Mouse (Mus musculus): ENCODE measurements at regions not wholly inside any gene's neighbourhood (a gene's known extent, or its start where the extent isn't known, plus 50 kb on each side); places are given as distances from the start of the nearest gene placed in this dataset.

DNA sequence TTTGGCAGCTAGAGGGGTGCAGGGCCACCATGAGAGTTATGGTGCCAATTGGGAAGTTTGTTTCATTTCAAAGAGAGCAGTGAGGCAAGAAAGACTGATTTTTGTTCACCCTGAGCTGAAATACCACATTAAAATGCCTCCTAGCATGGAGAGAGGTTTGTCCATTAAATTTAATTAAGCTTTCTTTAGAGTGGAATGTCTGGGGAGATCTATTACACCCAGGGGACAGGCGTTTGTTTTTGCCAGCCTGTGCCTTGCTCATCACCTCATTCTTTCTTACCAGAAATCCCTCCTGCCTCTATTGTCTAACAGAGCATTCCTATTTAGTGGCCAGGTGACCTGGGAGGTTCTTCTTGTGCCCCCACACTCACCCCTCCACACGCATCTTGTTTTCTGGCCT is 55.2 kb upstream of the Rcn1 start:
- DNase-seq (ENCODE audit: low spot score), result no peak

DNA sequence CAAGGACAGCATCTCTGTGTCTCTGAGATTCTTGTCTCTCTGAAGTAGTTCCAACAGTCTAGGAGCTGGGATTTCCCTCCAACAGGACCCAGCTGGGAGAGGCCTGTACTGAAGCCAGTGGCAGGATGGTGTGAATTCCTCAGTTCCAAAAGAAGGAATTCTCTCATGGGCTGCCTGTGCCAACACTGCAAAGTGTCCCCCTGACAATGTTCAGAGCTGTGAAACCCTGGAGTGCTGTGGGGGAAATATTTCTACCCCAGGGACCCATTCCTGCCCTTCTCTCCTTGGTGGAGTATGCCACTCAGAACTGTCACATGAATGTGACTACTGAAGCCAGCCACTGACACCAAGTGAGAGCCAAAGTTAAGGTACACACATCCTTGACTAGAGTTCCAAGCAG is 55.7 kb upstream of the Rcn1 start:
- DNase-seq (ENCODE audit: low spot score), result no peak

DNA sequence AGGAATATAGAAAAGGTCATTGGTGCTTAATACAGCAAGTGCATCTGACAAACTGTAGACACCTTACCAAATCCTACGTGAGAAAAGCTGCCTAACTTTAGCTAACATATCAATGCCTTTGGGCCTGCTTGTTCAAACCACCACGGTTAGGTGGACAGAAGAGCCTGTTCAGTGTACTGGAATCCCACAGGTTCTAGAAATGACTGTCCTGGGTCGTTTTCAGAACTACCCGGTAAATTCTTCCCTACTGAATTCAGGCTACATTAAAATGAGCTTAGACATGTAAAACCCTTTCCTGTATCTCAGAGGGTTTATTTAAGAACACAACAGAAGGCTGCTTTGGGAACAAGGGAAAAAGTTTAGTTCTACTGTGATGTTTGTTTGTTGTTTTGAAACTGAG is 59.5 kb upstream of the Rcn1 start:
- DNase-seq (ENCODE audit: low spot score), result no peak

DNA sequence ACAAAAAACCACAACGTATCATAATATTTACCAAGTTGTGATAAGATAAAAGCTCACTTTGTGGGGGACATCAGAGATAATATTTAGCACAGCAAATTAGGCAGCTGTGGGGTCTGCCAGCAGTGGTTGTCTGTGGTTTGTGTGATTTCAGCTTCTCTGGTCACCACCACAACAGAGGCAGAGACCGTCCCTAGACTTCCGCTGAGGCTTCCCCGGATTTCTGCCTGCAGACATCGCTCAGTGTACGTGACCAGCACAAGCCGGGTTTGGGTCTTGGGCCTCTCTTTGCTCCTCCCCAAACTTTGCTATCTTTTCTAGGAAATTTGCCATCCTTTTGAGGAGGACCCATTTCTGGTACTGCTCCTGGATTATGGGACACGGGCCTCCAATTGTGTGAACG is 60.4 kb upstream of the Rcn1 start:
- no peak for DNase-seq (ENCODE audit: low spot score)

DNA sequence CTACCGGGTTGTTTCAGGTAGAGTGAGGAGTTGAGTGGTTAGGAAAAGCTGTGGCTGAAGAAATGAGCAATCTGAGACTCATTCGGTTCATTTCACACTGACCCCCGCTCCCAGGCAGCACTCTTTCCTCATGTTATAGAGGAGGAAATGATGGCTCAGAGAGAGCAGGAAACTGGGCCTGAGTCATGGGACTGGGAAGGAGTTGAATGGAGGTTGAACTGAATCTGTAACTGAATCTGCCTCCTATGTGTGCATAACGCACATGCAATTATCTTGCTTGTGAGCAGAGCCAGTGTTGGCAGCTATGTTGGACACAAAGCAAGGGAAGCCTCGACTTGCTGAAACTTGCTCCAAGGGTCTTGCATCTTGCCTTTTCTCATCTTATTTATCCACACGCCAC is 66.5 kb upstream of the Rcn1 start:
- no peak for DNase-seq (ENCODE audit: low spot score)

DNA sequence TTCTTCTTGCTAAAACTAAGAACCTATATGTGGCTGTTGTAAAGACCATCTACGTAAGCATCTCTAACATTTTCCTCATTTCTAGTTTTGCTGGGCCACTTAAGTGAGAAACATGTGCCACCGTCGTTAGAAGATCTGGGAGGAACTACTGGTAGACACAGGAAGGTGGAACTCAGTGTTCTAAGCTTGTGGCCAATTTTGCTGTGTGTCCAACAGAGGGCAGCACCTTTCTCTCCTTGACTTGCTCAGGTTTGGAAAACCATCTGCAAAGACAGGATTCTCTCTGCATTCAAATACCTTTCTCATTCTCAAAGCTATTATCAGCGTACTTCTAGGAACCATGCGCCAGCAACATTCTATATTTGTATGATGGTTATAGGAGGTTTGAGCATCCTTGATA is 69.8 kb upstream of the Rcn1 start:
- DNase-seq (ENCODE audit: low spot score), result peak; percentile 59

DNA sequence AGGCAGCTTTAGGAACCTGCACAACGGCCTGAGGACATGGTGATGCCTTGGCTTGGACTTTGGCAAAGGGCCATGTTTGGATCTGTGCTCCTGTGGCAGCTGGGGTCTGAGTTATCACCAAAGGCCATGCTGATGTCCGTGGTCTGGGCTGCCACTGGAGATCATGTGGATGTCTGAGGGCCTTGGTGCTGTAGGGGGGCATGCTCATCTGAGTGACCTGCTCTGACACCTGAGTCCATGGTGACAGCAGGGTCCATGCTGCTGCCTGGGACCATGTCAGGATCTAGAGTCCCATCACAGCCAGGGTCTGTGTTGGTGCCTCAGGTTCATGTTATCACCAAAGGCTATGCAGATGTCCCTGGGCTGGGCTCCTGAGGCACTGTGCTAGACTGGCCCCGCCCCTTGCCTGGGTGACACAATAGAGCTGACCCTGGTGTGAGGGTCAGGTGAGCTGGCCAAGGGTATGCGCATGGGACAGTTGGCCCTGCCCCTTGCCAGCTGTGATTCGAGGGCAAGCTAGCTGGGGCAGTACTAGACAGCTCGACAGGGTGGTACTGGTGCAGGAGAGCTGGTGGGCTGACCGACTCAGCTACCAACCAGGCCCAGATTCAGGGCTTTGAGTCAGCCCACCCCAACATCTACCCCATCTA is 77.0 kb upstream of the Rcn1 start:
- no peak for DNase-seq (ENCODE audit: low spot score)

DNA sequence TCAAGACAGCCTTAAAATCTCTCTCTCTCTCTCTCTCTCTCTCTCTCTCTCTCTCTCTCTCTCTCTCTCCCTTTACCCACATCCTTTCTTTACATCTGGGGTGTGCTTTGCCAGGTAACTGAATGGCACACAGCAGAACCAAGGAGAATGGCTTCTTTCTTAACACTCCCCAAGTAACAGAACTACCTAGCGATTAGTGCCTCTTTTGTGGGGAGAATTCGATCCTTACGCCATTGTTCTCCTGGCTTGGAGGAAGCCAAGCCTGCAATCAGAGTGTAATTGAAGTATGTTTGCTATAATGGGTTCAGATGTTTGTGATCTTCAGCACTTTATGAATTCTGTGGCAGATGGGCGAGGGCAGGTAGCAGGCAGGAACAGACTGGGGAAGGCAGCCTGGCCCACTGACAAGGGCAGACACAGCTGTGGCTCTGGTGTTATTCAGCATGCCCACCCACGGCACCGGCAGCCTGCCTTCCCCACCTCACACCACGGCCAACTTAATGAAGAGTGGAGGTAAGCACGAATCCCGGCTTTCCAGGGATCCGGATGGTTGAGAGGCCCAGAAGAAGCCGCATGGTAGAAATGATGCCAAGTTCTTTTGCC is 83.0 kb upstream of the Rcn1 start:
- no peak for DNase-seq (ENCODE audit: low spot score)

DNA sequence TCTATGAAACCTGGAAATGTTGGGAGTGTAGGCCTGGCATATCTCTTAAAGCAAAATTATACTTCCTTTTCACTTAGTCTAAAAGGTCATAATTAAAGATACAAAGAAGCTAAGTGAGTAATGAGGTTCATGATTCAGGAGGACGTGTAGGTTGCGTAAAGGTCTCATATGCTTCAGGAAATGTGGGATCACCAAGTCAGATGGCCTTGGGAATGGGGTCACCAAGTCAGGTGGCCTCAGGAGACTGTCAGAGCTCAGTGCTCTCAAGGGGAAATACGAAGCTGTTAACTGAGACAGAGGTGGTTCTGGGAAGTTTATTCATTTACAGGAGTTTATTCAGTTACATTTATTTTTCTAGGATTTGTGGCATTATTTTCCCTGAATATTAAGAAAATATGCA is 85.4 kb upstream of the Rcn1 start:
- no peak for DNase-seq (ENCODE audit: low spot score)

DNA sequence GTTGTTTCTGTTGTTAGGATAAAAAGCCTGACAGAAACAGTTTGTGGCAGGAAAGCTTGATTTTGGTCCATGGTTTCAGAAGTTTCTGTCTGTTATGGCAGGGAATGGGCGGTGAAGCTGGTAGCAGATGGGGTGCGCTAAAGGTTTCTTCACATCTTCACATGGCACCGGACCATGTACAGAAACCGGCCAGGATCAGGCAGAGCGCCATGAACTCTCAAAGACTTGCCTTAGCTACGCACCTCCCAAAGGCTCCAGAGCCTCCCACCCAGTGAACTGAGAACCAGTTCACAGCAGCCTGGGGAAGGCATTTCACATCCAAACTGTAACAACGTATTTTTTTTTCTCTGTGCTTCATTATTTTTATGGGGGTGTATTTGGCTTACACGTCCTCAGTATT is 86.2 kb upstream of the Rcn1 start:
- no peak for DNase-seq (ENCODE audit: low spot score)

DNA sequence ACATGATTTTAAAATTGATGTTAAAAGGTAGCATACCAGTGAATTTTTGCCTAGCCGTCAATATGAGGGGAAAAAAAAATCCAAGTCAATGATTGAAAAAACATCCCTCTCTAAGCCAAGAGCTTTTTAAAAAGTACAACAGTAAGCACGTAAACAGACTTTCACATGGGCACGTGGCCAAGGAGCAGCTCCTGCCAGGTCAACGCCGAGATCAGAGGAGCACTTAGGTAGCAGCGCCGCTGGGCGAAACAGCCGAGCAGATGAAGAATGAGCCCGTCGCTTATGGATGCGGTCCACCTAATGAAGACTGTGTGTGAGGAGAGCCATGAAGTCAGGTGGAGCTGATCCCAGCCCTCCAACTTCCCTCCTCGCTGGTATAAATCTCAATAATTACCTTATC is 96.7 kb upstream of the Rcn1 start:
- DNase-seq (ENCODE audit: low spot score), result no peak

DNA sequence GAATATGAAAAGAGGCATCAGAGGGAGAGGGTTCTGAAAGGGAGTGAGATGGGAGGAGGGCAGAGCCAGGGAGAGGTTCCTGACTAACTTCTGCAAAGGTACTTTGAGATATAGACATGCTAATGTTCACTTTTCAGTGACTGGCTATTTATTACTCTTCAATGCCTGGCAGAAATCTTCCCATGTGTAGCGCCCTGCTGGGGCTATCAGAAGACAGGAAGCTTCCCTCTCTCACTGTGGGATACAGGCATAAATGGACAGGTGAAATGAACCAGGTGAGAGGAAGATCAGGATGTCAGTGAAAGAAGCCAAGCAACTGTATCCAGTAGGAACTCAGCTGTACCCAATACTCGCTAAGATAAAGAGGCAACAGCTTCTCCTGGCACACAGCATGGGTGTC is 105.1 kb upstream of the Rcn1 start:
- DNase-seq (ENCODE audit: low spot score), result no peak

DNA sequence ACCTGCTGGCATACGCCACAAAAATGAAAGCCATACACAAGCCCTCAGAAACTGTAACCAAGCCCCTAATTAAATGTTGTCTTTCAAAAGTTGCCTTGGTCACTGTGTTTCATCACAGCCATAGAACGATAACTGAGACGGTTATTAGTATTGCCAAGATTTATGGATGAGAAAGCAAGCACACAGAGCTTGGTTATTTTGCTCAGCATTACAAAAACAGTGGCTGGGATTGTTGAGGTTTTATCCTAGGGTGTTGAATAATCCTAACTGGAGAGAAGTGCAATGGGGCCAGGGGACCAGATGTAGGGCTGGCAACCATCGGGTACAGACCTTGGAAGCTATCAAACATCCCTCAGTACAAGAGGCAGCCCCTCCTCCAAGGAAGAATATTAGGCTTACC is 106.4 kb upstream of the Rcn1 start:
- no peak for DNase-seq (ENCODE audit: low spot score)

DNA sequence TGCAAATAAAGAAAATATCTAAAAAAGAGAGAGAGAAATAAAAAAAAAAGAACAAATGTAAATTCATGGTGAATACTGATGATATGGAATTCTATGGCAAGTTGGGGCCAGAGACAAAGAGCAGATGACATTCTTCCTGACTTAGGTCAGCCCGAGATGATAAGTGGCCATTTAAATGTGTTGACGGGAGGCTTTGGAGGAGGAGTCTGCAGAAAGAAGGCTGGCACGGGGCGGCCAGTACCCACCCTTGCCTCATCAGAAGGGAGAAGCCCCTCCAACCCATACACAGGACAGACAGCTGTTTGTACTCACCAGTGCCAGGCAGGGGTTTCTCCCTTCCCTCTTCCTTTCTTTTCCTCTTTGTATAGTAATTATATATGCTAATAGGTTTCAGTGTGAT is 108.0 kb upstream of the Rcn1 start:
- no peak for DNase-seq (ENCODE audit: low spot score)

DNA sequence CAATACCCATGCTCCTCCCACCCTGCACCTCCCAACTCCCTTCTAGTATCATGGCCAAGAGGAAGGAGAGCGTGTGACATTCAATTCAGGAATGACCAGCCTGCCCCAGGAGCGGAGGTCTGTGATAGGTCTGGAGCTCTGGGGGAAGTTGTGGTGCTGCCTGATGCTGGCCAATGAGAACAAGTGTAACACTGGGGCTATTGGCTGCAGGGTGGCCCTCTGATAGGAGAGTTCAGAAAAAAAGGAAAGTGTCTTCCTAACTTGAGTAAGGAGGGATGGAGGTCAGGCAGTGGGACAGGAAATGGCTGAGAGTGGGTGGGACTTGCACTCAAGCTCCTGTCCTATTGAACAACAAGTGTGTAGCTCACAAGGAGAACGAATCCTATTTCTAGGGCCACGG is 111.7 kb upstream of the Rcn1 start:
- DNase-seq (ENCODE audit: low spot score), result no peak

DNA sequence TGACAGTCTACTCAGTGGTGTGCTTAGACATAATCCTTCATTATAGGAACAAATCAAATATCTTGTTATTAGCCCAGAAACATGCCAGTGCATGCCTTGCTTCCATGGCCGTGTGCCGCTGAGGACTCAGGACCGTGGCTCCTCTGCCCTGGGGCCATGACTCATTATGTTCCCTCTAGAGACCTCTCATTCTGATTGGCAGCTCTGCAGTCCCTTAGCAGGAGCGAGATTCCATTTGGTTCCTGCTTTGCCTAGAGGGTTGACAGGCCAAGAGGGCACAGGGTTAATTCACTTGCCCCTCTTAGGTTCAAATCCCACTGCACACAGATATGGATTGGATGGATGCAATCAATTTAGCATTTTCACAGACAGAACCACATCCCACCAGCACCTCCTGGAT is 112.6 kb upstream of the Rcn1 start:
- DNase-seq (ENCODE audit: low spot score), result no peak

DNA sequence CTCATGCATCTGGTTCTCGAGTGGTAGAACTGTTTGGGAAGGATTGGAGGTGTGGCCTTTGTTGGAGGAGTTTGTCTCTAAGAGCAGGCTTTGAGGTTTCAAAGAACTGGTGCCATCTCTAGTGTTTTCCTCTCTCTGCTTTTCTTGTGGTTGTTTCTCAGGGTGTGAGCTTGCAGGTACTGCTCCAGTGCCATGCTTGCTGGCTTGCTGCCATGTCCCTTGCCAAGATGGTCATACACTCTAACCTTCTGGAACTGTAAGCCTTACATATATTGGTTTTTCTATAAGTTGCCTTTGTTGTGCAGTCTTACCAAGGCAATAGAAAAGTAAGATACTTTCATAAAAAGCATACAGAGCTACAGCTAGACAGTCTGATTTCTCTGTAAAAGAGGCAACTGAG is 115.1 kb upstream of the Rcn1 start:
- DNase-seq (ENCODE audit: low spot score), result no peak

DNA sequence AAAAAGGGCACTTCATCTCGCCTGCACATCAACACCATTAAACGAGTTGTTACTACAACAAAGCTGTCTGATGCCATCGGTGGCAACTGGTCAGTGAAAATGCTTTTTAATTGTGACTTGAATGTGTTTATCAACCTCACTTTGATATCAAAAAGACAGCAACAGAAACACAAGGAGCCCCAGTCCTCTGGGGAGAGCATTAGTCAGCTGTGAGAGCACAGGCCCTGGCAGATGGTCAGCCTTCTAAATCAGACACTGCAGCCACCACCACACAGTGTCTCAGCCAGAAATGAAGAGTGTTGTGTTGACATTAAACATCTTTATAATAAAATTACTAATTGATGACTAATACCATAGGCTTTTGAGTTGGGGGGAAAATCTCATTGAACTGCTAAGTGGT is 115.8 kb upstream of the Rcn1 start:
- no peak for DNase-seq (ENCODE audit: low spot score)

DNA sequence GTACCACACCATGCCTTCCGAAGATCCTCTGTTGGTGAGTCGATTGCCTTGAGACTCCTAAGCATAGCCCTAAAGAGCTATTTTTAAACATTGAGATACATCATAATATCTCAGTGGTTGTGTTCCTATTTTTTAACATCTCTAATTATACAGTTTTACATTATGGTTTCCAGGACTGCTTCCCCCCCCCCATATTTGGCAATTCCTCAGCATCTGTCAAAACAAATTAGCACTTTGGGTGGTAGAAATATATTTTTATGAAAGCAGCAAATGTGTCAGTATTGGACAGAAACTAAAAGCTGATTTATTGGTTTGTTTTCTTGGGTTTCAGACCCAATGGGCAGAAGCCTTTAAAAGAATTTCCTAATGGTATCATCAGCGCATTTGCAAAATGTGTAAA is 116.2 kb upstream of the Rcn1 start:
- DNase-seq (ENCODE audit: low spot score), result no peak

DNA sequence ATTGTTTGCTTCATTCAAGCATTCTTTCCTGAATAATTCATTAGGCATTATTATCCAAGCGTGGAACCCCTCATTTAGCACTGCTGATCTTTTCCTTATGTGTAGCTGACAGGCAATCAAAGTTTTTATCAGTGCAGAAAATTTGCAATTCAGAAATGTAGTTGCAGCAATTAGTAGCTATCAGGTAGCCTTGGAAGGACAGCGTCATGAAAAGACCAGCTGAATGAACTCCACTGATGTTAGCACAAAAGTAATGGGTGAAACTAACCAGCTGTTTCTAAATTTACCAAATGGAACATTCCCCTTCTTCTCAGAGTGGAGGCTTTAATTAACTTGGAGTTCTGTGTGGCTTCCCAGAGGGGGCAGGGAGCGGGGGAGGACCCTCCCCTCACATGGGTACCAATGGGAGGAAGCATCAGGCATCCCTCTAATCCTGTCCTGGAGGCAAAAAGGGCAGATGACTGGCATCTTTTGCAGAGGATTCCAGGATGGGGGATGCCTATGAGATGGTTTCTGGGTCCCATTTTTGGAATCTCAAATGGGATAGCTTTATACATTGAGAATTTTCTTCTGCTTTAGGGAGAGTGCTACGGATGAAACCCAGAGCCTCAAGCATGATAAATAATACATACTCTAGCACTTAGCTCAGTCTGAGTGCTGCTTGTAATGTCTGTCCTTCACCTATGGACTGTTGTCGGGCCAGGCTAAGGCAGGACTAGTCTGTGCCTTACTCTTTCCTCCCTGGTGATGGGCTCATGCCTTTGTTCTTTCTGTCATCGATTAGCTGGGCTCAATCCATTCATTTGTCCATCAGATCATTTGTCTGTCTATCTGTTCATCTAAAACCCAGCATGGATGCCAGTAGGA is 117.4 kb upstream of the Rcn1 start:
- no peak for DNase-seq (ENCODE audit: low spot score)

DNA sequence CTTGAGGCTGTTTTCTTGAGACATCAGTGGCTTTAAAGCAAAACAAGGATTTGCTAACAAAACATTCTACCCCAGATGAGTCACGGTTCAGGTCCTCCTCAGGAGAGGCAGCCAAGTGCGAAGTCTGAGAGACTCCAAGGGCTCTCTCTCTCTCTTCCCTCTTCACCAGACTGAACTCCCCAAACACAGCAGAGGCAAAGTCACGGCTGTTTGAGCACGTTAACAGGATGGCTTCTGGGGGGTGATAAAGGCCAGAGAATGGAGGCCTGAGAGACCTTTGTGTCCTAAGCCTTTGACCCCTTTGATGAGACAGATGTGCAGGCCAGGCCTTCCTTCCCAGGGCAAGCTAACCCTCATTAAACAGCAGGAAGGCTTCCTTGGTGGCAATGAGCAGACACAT is 122.7 kb upstream of the Rcn1 start:
- no peak for DNase-seq (ENCODE audit: low spot score)

DNA sequence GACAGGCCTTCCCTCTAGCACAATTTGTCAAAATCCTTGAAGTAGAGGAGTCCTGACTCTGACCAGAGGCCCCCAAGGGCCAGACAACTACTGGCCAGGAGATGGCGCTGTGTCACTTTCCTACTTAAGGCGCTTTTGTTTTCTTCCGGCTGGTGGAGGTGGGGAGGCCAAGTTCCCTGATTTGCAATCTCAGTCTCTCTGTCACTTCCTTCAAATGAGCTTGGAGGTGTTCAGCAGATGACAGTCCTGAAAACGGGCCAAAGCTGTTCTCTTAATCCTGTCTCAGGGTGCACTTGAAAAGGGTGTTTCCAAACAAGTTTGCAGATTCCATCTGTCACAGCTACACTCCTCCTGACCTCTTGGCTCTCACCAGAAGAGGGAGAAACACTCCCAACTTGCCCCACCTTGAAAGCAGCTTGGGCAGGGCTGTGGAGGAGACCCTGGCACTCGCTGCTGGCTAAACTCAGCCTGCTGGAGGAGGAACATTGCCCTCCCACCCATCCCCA is 124.2 kb upstream of the Rcn1 start:
- DNase-seq (ENCODE audit: low spot score), result peak; percentile 6

DNA sequence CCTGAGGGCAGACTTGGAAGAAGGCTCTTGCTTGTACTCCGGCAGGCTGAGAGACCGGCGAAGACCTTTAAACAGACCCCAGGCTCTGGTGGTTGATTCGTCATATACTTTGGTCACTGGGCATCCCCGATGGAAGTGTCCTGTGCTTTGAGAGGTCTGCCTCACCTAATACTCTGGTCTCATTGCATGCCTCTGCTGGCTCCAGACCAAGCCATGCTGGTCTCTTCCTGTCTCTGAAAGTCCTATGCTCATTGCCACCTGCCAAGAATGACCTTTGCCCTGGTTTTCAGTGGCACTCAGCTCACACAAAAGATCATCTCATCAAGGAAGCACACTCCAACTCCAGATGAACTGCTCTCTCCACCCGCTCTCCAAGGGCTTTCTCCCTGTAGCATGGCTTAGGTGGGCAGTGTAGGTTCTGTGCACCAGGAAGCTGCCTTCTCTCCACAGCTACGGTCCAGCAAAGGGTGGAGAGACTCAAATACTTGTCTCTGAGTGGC is 126.0 kb upstream of the Rcn1 start:
- no peak for DNase-seq (ENCODE audit: low spot score)

Measured in adipocyte (in vitro differentiated cells).